Mouse (Mus musculus) embryonic fibroblast, embryonic 13.5 days (primary cell): ENCODE results near the gene Nip7.

Experiments used
- CTCF ChIP-seq: IDR thresholded peaks from 2 replicates; pipeline ENCODE4 v1.5.1; 2011; ENCODE audit warnings: mild to moderate bottlenecking, control low read depth, low read length, moderate library complexity, borderline replicate concordance; ENCODE audit not compliant: insufficient read depth
- POLR2A ChIP-seq: IDR thresholded peaks from 2 replicates; pipeline ENCODE4 v1.6.1; 2011; ENCODE audit warnings: low read depth, mild to moderate bottlenecking, control low read depth, low read length, moderate library complexity

GRCm38 (mm10) chr8:107109816-107110435 is 53.2 kb downstream of the Nip7 start:
- TF ChIP-seq POLR2A (no peak), CTCF (no peak)
